Mouse (Mus musculus) liver, embryonic 15.5 days (tissue): ENCODE measurements around the gene Slc22a18. TPM values are rescaled to one million over a fixed set of nuclear protein-coding genes. Genes with fewer than 3 reads are reported as not detected.

ENCODE experiments used
- ATAC-seq: fragments of 200-750 bp; cut with Nextera tagmentation; 2 replicates; pipeline ENCODE4 v1.8.0; 2017; ENCODE audit warnings: moderate number of reproducible peaks, mild to moderate bottlenecking, moderate library complexity; ENCODE audit not compliant: insufficient read depth
- H3K27ac ChIP-seq: fragments of 300-500 bp; sonication (generic); replicated peaks from 2 replicates; pipeline ENCODE4 v1.5.1; 2015; ENCODE audit warnings: mild to moderate bottlenecking, inconsistent platforms
- H3K27me3 ChIP-seq: fragments of 300-500 bp; sonication (generic); 2 replicates; pipeline ENCODE4 v1.6.1; 2015; ENCODE audit warnings: mild to moderate bottlenecking, inconsistent platforms
- H3K36me3 ChIP-seq: fragments of 300-500 bp; sonication (generic); replicated peaks from 2 replicates; pipeline ENCODE4 v1.6.1; 2015; ENCODE audit warnings: moderate library complexity, mild to moderate bottlenecking, inconsistent platforms
- H3K4me1 ChIP-seq: fragments of 300-500 bp; sonication (generic); replicated peaks from 2 replicates; pipeline ENCODE4 v1.6.1; 2015; ENCODE audit warnings: inconsistent platforms
- H3K4me2 ChIP-seq: fragments of 300-500 bp; sonication (generic); 2 replicates; pipeline ENCODE4 v1.6.1; 2015; ENCODE audit warnings: moderate library complexity, mild to moderate bottlenecking, inconsistent platforms
- H3K4me3 ChIP-seq: fragments of 300-500 bp; sonication (generic); replicated peaks from 2 replicates; pipeline ENCODE4 v1.5.1; 2015; ENCODE audit warnings: mild to moderate bottlenecking, inconsistent platforms
- H3K9ac ChIP-seq: fragments of 300-500 bp; sonication (generic); 2 replicates; pipeline ENCODE4 v1.6.1; 2015; ENCODE audit warnings: moderate library complexity, mild to moderate bottlenecking, inconsistent platforms
- H3K9me3 ChIP-seq: fragments of 300-500 bp; sonication (generic); replicated peaks from 2 replicates; pipeline ENCODE4 v1.6.1; 2016; ENCODE audit warnings: inconsistent platforms
- WGBS: fragments of 180-500 bp; shearing (Covaris S2); methylation state at CpG from one replicate; pipeline ENCODE4 v1.1.7; 2015; ENCODE audit warnings: mixed read lengths; ENCODE audit not compliant: insufficient replicate concordance; 5-methylcytosine and 5-hydroxymethylcytosine counted together
- polyA plus RNA-seq: library from polyadenylated mRNA; unstranded; fragments of >200 nt; fragmentation: Nextera tagmentation; extraction: Ambion mirVana; gene quantifications from 2 replicates; pipeline ENCODE4 v1.2.1, GENCODE M21; 2015

Slc22a18 gene
- polyA plus RNA-seq, 1 experiment from 2014 or later, result 12.9 TPM

DNA sequence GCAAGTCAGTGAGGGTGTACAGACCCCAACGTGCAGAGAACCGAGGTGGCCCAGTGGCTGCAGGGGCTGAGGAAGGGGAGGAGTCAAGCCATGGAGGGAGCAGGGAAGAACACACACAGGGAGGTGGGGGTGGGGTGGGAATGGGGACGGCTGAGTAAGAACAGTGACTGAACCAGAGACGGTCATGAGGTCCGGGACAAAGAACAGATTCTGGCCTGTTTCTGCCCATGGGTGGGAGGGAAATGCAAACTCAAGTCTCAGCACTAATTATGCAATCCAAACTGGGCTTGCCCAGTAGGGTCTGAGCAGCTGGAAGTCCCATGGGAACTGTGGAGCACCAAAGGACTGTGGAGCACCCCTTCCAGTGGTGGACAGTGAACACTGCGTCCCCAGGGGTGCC lies 9.0 kb downstream of the Slc22a18 start:
- peak; percentile 65 for ATAC-seq
- Histone ChIP-seq H3K27me3 (peaks cover 12% of the 10 kb centered on the region), H3K9ac (no peak overlapping the region), H3K27ac (no peak overlapping the region), H3K9me3 (no peaks in the 10 kb centered on the region), H3K4me1 (0 out of 2 replicates have a peak, but pooled peaks cover 5% of the 10 kb centered on the region), H3K4me3 (no peak overlapping the region), H3K36me3 (no peaks in the 10 kb centered on the region), H3K4me2 (no peak overlapping the region)
- 15% methylated on average over 6 of the region's 6 CpGs for WGBS

GRCm38 (mm10) chr7:143489735-143490134 lies 16.2 kb downstream of the Slc22a18 start:
- WGBS, result 43% methylated on average over 6 of the region's 6 CpGs
- Histone ChIP-seq H3K27me3 (no peaks in the 10 kb centered on the region), H3K4me1 (peaks cover 8% of the 10 kb centered on the region; the same call in 1 of the 2 replicates), H3K9me3 (no peaks in the 10 kb centered on the region), H3K9ac (no peak overlapping the region), H3K36me3 (no peaks in the 10 kb centered on the region), H3K4me3 (no peak overlapping the region), H3K27ac (no peak overlapping the region), H3K4me2 (no peak overlapping the region)
- peak; percentile 69 for ATAC-seq

DNA sequence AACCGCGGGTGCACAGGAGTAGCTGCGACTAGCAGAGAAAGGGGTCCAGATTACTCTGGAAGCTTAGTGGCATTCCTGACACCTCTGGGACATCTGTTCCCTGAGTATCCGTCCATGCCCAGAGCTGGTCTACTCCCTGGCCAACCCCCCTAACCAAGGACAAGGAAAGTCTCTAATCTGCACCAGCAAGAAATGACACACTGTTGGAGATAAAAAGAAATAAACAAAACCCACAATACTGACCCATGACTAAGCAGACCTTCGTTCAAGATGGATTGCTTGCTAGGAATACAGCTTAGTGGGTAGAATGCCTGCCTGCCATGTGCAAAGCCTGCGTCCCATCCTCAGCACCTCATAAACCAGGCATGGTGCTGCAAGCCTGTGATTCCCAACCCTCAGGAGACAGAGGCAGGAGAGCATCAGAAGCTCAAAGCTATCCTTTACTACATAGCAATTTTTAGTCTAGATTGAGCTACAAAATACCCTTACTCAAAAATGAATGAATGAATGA lies 20.1 kb downstream of the Slc22a18 start:
- Histone ChIP-seq H3K4me1 (peaks cover 20% of the 10 kb centered on the region), H3K36me3 (no peaks in the 10 kb centered on the region), H3K27ac (no peak overlapping the region), H3K9me3 (no peaks in the 10 kb centered on the region), H3K9ac (no peak overlapping the region), H3K4me2 (no peak overlapping the region), H3K4me3 (no peak overlapping the region), H3K27me3 (0 out of 2 replicates have a peak, but pooled peaks cover under 1% of the 10 kb centered on the region)
- WGBS, result 57% methylated on average over 6 of the region's 6 CpGs
- ATAC-seq, result no peak

DNA sequence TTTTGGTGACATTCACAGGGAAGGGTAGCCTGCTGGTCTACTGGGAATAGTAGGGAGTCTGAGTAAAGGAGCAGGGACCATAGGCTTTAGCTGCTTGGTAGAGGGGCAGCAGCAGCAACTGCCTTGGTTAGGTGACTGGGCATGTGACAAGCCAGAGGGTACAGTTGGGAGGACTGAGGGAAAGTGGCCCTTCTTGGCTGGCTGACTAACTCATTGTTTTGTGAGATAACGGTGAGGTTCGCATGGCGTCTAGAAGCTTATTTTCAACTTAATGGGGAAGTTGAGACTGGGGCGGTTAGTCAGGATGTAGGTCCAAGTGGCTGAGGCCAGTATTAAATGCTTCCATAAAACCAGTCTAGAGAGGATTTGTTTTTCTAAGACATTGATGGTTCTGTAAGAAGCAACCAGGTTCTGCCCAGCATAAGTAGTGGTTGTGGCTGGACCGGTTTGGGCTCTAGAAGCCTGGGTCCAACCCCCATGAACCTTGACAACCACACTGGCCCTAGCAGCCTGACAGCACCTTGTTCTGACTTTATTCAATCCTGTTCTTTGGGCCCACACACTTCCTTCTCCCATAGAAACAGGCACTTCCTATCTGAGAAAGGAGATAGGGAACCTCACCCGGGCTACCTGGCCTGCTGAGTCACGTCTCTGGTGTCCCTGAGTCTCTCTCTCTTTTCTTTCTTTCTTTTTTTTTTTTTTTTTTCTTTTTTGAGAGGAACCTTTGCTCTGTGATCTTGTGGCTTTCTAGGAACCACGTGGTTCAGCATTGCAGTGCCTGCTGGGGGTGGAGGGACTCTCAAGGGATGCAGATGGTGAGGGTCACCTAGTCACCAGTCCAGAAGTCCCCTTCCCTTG lies 21.8 kb downstream of the Slc22a18 start:
- H3K4me1 ChIP-seq, result peaks cover 14% of the 10 kb centered on the region
- H3K27ac ChIP-seq, result no peak overlapping the region
- H3K36me3 ChIP-seq, result no peaks in the 10 kb centered on the region
- no peak for ATAC-seq
- no peak overlapping the region for H3K4me2 ChIP-seq
- 16% methylated on average over 8 of the region's 8 CpGs for WGBS
- no peak overlapping the region for H3K4me3 ChIP-seq
- no peak overlapping the region for H3K9ac ChIP-seq
- peaks cover 17% of the 10 kb centered on the region for H3K27me3 ChIP-seq
- no peaks in the 10 kb centered on the region for H3K9me3 ChIP-seq

DNA sequence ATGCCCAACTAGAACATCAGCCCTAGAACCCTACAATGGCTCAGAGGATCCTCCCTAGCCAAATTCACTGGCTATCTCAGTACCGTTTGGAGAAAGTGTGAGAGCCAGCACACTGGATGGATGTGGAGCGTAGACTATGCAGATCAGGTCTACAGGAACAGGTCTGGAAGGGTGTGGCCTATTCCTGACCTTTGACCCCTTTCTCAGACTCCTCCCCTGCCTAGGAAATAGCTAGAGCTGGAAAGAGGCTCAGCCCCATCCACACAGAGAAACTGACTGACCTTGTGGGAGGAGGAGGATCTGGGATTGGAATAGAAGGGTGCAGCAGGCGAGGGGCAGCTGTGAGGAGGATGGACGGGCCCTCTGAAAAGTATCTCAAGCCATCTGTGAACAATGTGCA lies 25.0 kb downstream of the Slc22a18 start:
- H3K27me3 ChIP-seq, result peaks cover 49% of the 10 kb centered on the region
- no peak overlapping the region for H3K9ac ChIP-seq
- WGBS, result 62% methylated on average over 4 of the region's 4 CpGs
- no peak for ATAC-seq
- peaks cover 24% of the 10 kb centered on the region for H3K4me1 ChIP-seq
- H3K27ac ChIP-seq, result no peak overlapping the region
- H3K4me2 ChIP-seq, result no peak overlapping the region
- H3K36me3 ChIP-seq, result no peaks in the 10 kb centered on the region
- H3K4me3 ChIP-seq, result no peak overlapping the region
- no peaks in the 10 kb centered on the region for H3K9me3 ChIP-seq

DNA sequence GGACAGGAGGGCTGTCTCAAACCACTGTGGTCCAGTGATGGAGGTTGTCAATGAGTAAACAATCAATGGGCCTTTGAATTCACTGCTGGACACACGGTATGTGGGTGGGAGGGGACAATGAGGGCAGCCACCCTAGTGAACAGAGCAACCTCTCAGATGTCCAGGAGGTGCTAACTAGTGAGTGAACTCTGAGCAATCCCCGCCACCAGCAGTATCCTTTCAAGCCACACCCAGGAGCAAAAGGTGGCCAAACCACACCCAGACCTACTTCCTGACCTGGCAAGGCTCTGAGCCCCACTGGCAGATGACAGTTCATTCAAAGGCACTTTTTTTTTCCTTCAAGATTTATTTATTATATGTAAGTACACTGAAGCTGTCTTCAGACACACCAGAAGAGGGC lies 27.4 kb downstream of the Slc22a18 start:
- ATAC-seq, result peak; percentile 58
- peaks cover 68% of the 10 kb centered on the region for H3K27me3 ChIP-seq

DNA sequence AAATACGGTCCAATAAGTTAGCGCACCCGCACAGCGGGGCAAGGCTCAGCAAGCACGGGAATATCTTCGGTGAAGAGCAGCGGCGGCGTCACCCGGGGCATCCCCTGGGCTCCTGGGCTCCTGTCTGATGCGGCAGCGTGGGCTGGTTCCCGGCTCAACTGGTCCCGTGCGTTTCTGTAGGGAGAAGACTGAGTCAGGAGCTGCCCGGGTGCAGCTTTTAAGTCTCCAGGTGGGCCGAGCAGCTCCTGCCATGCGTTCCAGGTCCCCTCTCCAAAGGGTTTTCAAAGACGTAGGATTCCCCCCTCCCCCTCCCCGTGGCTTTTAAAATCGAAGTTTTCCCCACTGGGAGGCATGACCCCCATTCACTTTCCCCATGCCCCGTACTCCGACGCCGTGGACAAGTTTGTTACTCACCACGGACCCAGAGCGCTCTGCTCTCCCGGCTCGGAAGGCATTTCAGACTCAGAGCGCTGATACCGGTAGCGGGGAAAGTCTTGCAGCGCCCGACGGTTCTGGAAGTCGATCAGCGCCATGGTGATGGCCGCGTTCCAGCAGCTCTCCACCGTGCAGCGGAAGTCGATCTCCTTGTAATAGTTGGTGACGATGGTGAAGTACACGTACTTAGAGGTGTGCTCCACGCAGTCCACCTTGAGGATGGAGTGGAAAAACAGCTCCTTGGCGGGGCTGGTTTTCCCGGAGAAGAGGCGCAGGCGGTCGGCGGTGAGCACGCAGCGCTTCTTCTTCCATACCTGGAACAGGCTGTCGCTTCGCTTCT lies 28.3 kb downstream of the Slc22a18 start:
- H3K9me3 ChIP-seq, result no peaks in the 10 kb centered on the region
- peaks cover 12% of the 10 kb centered on the region for H3K4me1 ChIP-seq
- peak overlapping the region; percentile 60 for H3K4me2 ChIP-seq
- H3K27ac ChIP-seq, result no peak overlapping the region
- no peaks in the 10 kb centered on the region for H3K36me3 ChIP-seq
- no peak for ATAC-seq
- H3K27me3 ChIP-seq, result peaks cover 71% of the 10 kb centered on the region
- H3K9ac ChIP-seq, result peak overlapping the region; percentile 42; the same call in 1 of the 2 replicates
- WGBS, result 3% methylated on average over 55 of the region's 55 CpGs
- peak overlapping the region; percentile 44 for H3K4me3 ChIP-seq

More for the DNA sequence above, 27.4 kb downstream of the Slc22a18 start:
- Histone ChIP-seq H3K27ac (no peak overlapping the region), H3K4me1 (peaks cover 16% of the 10 kb centered on the region), H3K9me3 (no peaks in the 10 kb centered on the region), H3K4me2 (0 out of 2 replicates have a peak overlapping the region, but pooled peaks have one; percentile 60), H3K4me3 (no peak overlapping the region), H3K9ac (no peak overlapping the region), H3K36me3 (no peaks in the 10 kb centered on the region)
- 39% methylated on average over 2 of the region's 2 CpGs for WGBS

DNA sequence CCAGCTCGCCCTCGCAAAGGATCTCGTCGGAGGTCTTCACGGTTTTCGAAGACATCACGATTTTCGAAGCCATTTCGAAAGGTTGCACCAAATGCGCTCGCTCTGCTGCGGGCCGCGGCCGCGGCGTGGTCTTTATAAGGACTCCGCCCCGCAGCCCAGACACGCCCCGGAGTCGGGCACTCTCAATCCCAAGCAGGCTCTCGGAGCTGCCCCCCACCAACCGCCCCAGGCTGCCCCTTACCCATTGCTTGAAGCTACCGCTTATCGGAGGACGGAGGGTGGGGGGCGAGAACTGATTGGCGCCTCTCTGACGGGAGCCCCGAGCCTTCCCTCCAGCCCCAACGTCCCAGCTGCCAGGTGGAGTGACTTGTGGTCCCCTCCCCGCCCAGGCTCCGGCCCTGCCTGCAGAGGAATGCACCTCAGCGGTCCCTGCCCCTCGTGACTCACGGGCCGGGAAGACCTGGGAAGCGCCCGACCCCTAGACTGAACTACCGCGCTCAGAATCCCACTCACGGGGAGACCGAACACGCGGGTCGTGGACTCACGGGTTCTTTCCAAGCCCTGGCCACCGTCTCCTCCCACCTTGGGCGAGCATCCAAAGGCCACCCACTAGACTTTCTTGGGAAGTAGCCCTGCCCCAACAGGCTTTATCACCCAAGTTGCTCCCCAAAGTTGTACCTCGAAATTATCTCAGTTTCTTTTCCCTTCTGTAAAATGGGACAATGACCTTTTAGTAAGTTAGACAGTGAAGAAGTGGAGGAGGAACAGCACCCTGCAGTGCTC lies 29.1 kb downstream of the Slc22a18 start, which contains the start of gene Phlda2:
Phlda2 (minus strand) TSS at position 733 of the 783 bp plus-strand sequence.
- WGBS, result 4% methylated on average over 51 of the region's 51 CpGs
- no peaks in the 10 kb centered on the region for H3K9me3 ChIP-seq
- H3K4me3 ChIP-seq, result peak within 1 kb of the TSS; percentile 44
- H3K9ac ChIP-seq, result peak within 1 kb of the TSS; percentile 42; the same call in 1 of the 2 replicates
- ATAC-seq, result no peak
- H3K4me2 ChIP-seq, result peak within 1 kb of the TSS; percentile 60
- peaks cover 71% of the 10 kb centered on the region for H3K27me3 ChIP-seq
- peaks cover 12% of the 10 kb centered on the region for H3K4me1 ChIP-seq
- no peaks in the 10 kb centered on the region for H3K36me3 ChIP-seq
- H3K27ac ChIP-seq, result no peak within 1 kb of the TSS

DNA sequence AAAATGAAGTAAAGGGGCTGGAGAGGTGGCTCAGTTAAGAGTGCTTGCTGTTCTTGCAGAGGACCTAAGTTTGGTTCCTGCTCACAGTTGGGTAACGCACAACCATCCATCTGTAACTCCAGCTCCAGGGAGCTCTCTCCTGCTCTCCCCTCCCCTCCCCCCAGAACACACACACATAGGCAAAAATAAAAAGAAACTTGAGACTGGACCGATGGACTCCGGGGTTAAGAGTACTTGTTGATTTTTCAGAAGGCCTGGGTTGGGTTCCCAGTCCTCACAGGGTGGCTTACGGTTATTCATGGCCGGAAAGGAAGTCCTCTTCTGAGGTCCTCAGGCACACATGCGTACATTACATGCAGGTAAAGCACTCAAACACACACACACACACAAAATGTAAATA lies 30.4 kb downstream of the Slc22a18 start:
- Histone ChIP-seq H3K9me3 (no peaks in the 10 kb centered on the region), H3K4me1 (peaks cover 12% of the 10 kb centered on the region), H3K27me3 (peaks cover 67% of the 10 kb centered on the region), H3K36me3 (no peaks in the 10 kb centered on the region), H3K4me2 (no peak overlapping the region), H3K4me3 (no peak overlapping the region), H3K27ac (no peak overlapping the region), H3K9ac (no peak overlapping the region)
- ATAC-seq, result no peak
- 66% methylated on average over 6 of the region's 6 CpGs for WGBS

DNA sequence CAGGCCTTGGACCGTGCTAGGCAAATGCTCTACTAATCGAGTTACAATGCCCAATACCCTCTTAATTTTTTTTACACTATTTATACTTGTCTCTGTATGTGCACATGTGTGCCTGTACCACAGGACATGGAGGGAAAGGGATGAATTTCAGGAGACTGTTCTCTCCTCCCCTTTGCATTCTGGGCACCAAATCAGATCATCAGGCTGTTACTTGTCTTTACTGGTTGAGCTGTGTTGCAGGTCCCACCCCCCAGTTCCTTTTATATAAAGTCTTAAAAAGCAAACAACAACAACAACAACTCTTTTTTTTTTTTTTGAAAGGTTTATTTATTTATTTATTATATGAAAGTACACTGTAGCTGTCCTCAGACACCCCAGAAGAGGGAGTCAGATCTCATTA lies 31.9 kb downstream of the Slc22a18 start:
- no peak for ATAC-seq
- Histone ChIP-seq H3K4me2 (no peak overlapping the region), H3K4me3 (no peak overlapping the region), H3K9ac (no peak overlapping the region), H3K9me3 (no peaks in the 10 kb centered on the region), H3K27ac (no peak overlapping the region), H3K36me3 (no peaks in the 10 kb centered on the region), H3K4me1 (peaks cover 12% of the 10 kb centered on the region), H3K27me3 (peaks cover 53% of the 10 kb centered on the region)
- WGBS, result 68% methylated on average over 2 of the region's 2 CpGs
